Mouse (Mus musculus) midbrain, embryonic 16.5 days (tissue): Measurements from ENCODE around the gene Ilf3. TPM values are rescaled to one million over a fixed set of nuclear protein-coding genes. Genes with fewer than 3 reads are reported as not detected.
A peak's percentile ranks its signal among the peaks of the same experiment; 100 is the strongest.
"Not testable (repeated sequence)": the region's sequence is repeated elsewhere in the genome, so short reads cannot be mapped to it uniquely, and the experiment has no call there.

Source experiments
- ATAC-seq: fragments of 200-750 bp; cut with Nextera tagmentation; 2 replicates; pipeline ENCODE4 v1.8.0; 2017; ENCODE audit warnings: moderate TSS enrichment
- H3K27ac ChIP-seq: fragments of 300-500 bp; sonication (generic); 2 replicates; pipeline ENCODE4 v1.5.1; 2014; ENCODE audit warnings: mild to moderate bottlenecking, low read length, mixed read lengths
- H3K27me3 ChIP-seq: fragments of 300-500 bp; sonication (generic); 2 replicates; pipeline ENCODE4 v1.6.1; 2014; ENCODE audit warnings: low read depth, low read length, mixed read lengths; ENCODE audit not compliant: control insufficient read depth, insufficient read depth
- H3K36me3 ChIP-seq: fragments of 300-500 bp; sonication (generic); 2 replicates; pipeline ENCODE4 v1.6.1; 2014; ENCODE audit warnings: mild to moderate bottlenecking, low read length, moderate library complexity, mixed read lengths; ENCODE audit not compliant: control insufficient read depth, insufficient read depth
- H3K4me1 ChIP-seq: fragments of 300-500 bp; sonication (generic); 2 replicates; pipeline ENCODE4 v1.6.1; 2014; ENCODE audit warnings: mild to moderate bottlenecking, low read length, mixed read lengths; ENCODE audit not compliant: control insufficient read depth, insufficient read depth
- H3K4me2 ChIP-seq: fragments of 300-500 bp; sonication (generic); 2 replicates; pipeline ENCODE4 v1.6.1; 2014; ENCODE audit warnings: mild to moderate bottlenecking, low read length, mixed read lengths
- H3K4me3 ChIP-seq: fragments of 300-500 bp; sonication (generic); 2 replicates; pipeline ENCODE4 v1.5.1; 2014; ENCODE audit warnings: low read depth, mild to moderate bottlenecking, low read length, moderate library complexity, mixed read lengths
- H3K9ac ChIP-seq: fragments of 300-500 bp; sonication (generic); 2 replicates; pipeline ENCODE4 v1.6.1; 2014; ENCODE audit warnings: low read depth, low read length, mixed read lengths
- H3K9me3 ChIP-seq: fragments of 300-500 bp; sonication (generic); replicated peaks from 2 replicates; pipeline ENCODE4 v1.6.1; 2014; ENCODE audit warnings: mild to moderate bottlenecking, low read length, mixed read lengths; ENCODE audit not compliant: control insufficient read depth, poor library complexity, severe bottlenecking
- WGBS: fragments of 180-500 bp; shearing (Covaris S2); extraction: QIAGEN DNeasy Blood & Tissue Kit; methylation state at CpG from one replicate; pipeline ENCODE4 v1.1.7; 2014; 5-methylcytosine and 5-hydroxymethylcytosine counted together
- polyA plus RNA-seq: library from polyadenylated mRNA; unstranded; fragments of >200 nt; fragmentation: Nextera tagmentation; extraction: Ambion mirVana; gene quantifications from 2 replicates; pipeline ENCODE4 v1.2.1, GENCODE M21; 2015

Ilf3 gene
- polyA plus RNA-seq: 228 and 245 TPM in 2 replicates

- H3K4me1 ChIP-seq: peaks cover 19% of the 10 kb centered on the region
- H3K27me3 ChIP-seq: no peaks in the 10 kb centered on the region
- H3K36me3 ChIP-seq: no peaks in the 10 kb centered on the region
- under 1% methylated on average over 58 of the region's 66 CpGs for WGBS
- ATAC-seq: peak; percentile 93
- H3K9me3 ChIP-seq: no peaks in the 10 kb centered on the region
- H3K9ac ChIP-seq: peak within 1 kb of the TSS; percentile 90
- peak within 1 kb of the TSS; percentile 83 for H3K4me3 ChIP-seq
- H3K4me2 ChIP-seq: peak within 1 kb of the TSS; percentile 91
- H3K27ac ChIP-seq: peak within 1 kb of the TSS; percentile 94
Observed at GRCm38 (mm10) chr9:21367357-21368111, at the start of gene Ilf3. Gene Ilf3, plus strand, starts transcription at chr9:21367871.

- no peak overlapping the region for H3K4me3 ChIP-seq
- no peaks in the 10 kb centered on the region for H3K36me3 ChIP-seq
- no peak overlapping the region for H3K9ac ChIP-seq
- no peak overlapping the region for H3K27ac ChIP-seq
- WGBS: 89% methylated on average over 6 of the region's 6 CpGs
- H3K4me2 ChIP-seq: no peak overlapping the region
- ATAC-seq: no peak
- no peaks in the 10 kb centered on the region for H3K27me3 ChIP-seq
- peaks cover 13% of the 10 kb centered on the region for H3K4me1 ChIP-seq
- H3K9me3 ChIP-seq: no peaks in the 10 kb centered on the region
Observed at GRCm38 (mm10) chr9:21318792-21319191, 48.9 kb upstream of the Ilf3 start.

- WGBS: 91% methylated on average over 4 of the region's 4 CpGs
- no peak overlapping the region for H3K9ac ChIP-seq
- no peak for ATAC-seq
Observed at GRCm38 (mm10) chr9:21319503-21319902, 48.2 kb upstream of the Ilf3 start.

GRCm38 (mm10) chr9:21320280-21320618 is 47.4 kb upstream of the Ilf3 start:
- H3K27ac ChIP-seq: peak overlapping the region; percentile 63; the same call in 1 of the 2 replicates

More at GRCm38 (mm10) chr9:21319503-21319902, 48.2 kb upstream of the Ilf3 start:
- Histone ChIP-seq H3K9me3 (no peaks in the 10 kb centered on the region), H3K36me3 (no peaks in the 10 kb centered on the region), H3K4me1 (peaks cover 13% of the 10 kb centered on the region), H3K27ac (no peak overlapping the region), H3K27me3 (no peaks in the 10 kb centered on the region), H3K4me2 (no peak overlapping the region), H3K4me3 (no peak overlapping the region)

GRCm38 (mm10) chr9:21320619-21321512 is 46.8 kb upstream of the Ilf3 start, which contains the start of gene Slc44a2:
Gene Slc44a2, plus strand, starts transcription at chr9:21320698.
- peak within 1 kb of the TSS; percentile 63 for H3K27ac ChIP-seq
- peak within 1 kb of the TSS; percentile 80 for H3K9ac ChIP-seq
- peak; percentile 94 for ATAC-seq
- peaks cover 13% of the 10 kb centered on the region for H3K4me1 ChIP-seq
- WGBS: under 1% methylated on average over 52 of the region's 52 CpGs
- H3K9me3 ChIP-seq: no peaks in the 10 kb centered on the region
- H3K4me3 ChIP-seq: peak within 1 kb of the TSS; percentile 64
- no peaks in the 10 kb centered on the region for H3K36me3 ChIP-seq
- H3K27me3 ChIP-seq: no peaks in the 10 kb centered on the region
- H3K4me2 ChIP-seq: peak within 1 kb of the TSS; percentile 60

More at GRCm38 (mm10) chr9:21320280-21320618, 47.4 kb upstream of the Ilf3 start:
- WGBS: 11% methylated on average over 4 of the region's 4 CpGs
- peak; percentile 54 for ATAC-seq
- H3K4me1 ChIP-seq: peaks cover 13% of the 10 kb centered on the region
- no peaks in the 10 kb centered on the region for H3K27me3 ChIP-seq
- no peaks in the 10 kb centered on the region for H3K36me3 ChIP-seq
- peak overlapping the region; percentile 60 for H3K4me2 ChIP-seq
- no peaks in the 10 kb centered on the region for H3K9me3 ChIP-seq
- peak overlapping the region; percentile 64 for H3K4me3 ChIP-seq
- H3K9ac ChIP-seq: peak overlapping the region; percentile 80

GRCm38 (mm10) chr9:21321513-21321835 is 46.2 kb upstream of the Ilf3 start:
- no peaks in the 10 kb centered on the region for H3K27me3 ChIP-seq
- H3K9me3 ChIP-seq: no peaks in the 10 kb centered on the region
- H3K4me1 ChIP-seq: peaks cover 13% of the 10 kb centered on the region
- H3K4me3 ChIP-seq: peak overlapping the region; percentile 64
- H3K27ac ChIP-seq: no peak overlapping the region
- H3K9ac ChIP-seq: peak overlapping the region; percentile 80
- ATAC-seq: no peak
- H3K4me2 ChIP-seq: peak overlapping the region; percentile 60
- 16% methylated on average over 6 of the region's 6 CpGs for WGBS
- no peaks in the 10 kb centered on the region for H3K36me3 ChIP-seq

GRCm38 (mm10) chr9:21322211-21322916 is 45.3 kb upstream of the Ilf3 start:
- ATAC-seq: no peak
- no peak overlapping the region for H3K4me3 ChIP-seq
- H3K27me3 ChIP-seq: no peaks in the 10 kb centered on the region
- WGBS: 86% methylated on average over 19 of the region's 19 CpGs
- no peaks in the 10 kb centered on the region for H3K9me3 ChIP-seq
- H3K9ac ChIP-seq: no peak overlapping the region
- H3K27ac ChIP-seq: no peak overlapping the region
- H3K4me2 ChIP-seq: peak overlapping the region; percentile 60; the same call in 1 of the 2 replicates
- no peaks in the 10 kb centered on the region for H3K36me3 ChIP-seq
- H3K4me1 ChIP-seq: peaks cover 13% of the 10 kb centered on the region

GRCm38 (mm10) chr9:21322917-21323297 is 44.8 kb upstream of the Ilf3 start:
- H3K4me3 ChIP-seq, H3K4me2 ChIP-seq, H3K27me3 ChIP-seq, H3K9me3 ChIP-seq, H3K9ac ChIP-seq, ATAC-seq, H3K27ac ChIP-seq, H3K36me3 ChIP-seq: not testable (repeated sequence)
- peaks cover 13% of the 10 kb centered on the region for H3K4me1 ChIP-seq
- WGBS: 94% methylated on average over 8 of the region's 8 CpGs
